ENCODE assay signal across 18 mouse cellular contexts in genomic region chr14:11257161-11257705, GRCm38 (mm10).
DNase-seq lines count a peak whose midpoint lies in the region; ATAC-seq lines count a peak whose summit lies in the region.
"Had no signal": no experiment of that assay in that cellular context is flagged by ENCODE, and none has a peak within 500 bp of the region (broad histone marks: within the 10 kb centered on the region; RNA-seq: fewer than 3 reads in every experiment).

No protein-coding gene starts in this region.

- no peaks in the 10 kb centered on the region for H3K27me3 ChIP-seq in forebrain, embryonic 14.5 days (replicated peaks; ENCODE audit: control insufficient read depth, insufficient read depth, low read length)
- H3K27me3 ChIP-seq in forebrain, embryonic 13.5 days = no peaks in the 10 kb centered on the region
- H3K27me3 ChIP-seq: embryonic facial prominence, embryonic 15.5 days; heart, embryonic 13.5 days; hindbrain, embryonic 15.5 days had no signal

- H3K4me1 ChIP-seq in forebrain, embryonic 14.5 days (ENCODE audit: control insufficient read depth, insufficient read depth, low read length) = no peaks in the 10 kb centered on the region
- H3K4me1 ChIP-seq in forebrain, embryonic 13.5 days = no peaks in the 10 kb centered on the region
- H3K4me1 ChIP-seq: embryonic facial prominence, embryonic 15.5 days; heart, embryonic 13.5 days; hindbrain, embryonic 15.5 days had no signal

- 78% methylated on average over 4 of the region's 4 CpGs for WGBS in forebrain, embryonic 14.5 days
- 89% methylated on average over 4 of the region's 4 CpGs for WGBS in forebrain, embryonic 13.5 days

- no peaks in the 10 kb centered on the region for H3K9me3 ChIP-seq in forebrain, embryonic 14.5 days (replicated peaks; ENCODE audit: control insufficient read depth, low read length)
- no peaks in the 10 kb centered on the region for H3K9me3 ChIP-seq in forebrain, embryonic 13.5 days (replicated peaks)
- H3K9me3 ChIP-seq: embryonic facial prominence, embryonic 15.5 days; heart, embryonic 13.5 days; hindbrain, embryonic 15.5 days had no signal

- H3K36me3 ChIP-seq in forebrain, embryonic 14.5 days (ENCODE audit: control insufficient read depth, insufficient read depth, low read length) = no peaks in the 10 kb centered on the region
- no peaks in the 10 kb centered on the region for H3K36me3 ChIP-seq in forebrain, embryonic 13.5 days (ENCODE audit: poor library complexity, severe bottlenecking)
- H3K36me3 ChIP-seq: embryonic facial prominence, embryonic 15.5 days; heart, embryonic 13.5 days; hindbrain, embryonic 15.5 days had no signal

- no peak overlapping the region for H3K4me2 ChIP-seq in forebrain, embryonic 14.5 days (ENCODE audit: low read length)
- no peak overlapping the region for H3K4me2 ChIP-seq in forebrain, embryonic 13.5 days
- H3K4me2 ChIP-seq: embryonic facial prominence, embryonic 15.5 days; heart, embryonic 13.5 days; hindbrain, embryonic 15.5 days had no signal

- no peak overlapping the region for H3K9ac ChIP-seq in forebrain, embryonic 14.5 days (ENCODE audit: low read length)
- no peak overlapping the region for H3K9ac ChIP-seq in forebrain, embryonic 13.5 days
- H3K9ac ChIP-seq: embryonic facial prominence, embryonic 15.5 days; heart, embryonic 13.5 days; hindbrain, embryonic 15.5 days had no signal

- DNase-seq in forebrain, embryonic 14.5 days (ENCODE audit: low spot score) = peak; percentile 21
- DNase-seq in frontal cortex, postnatal 25 days (ENCODE audit: low spot score in 2 of 2) = no peak
- peak; percentile 22 to 45 for DNase-seq in right cerebral cortex, postnatal 10 days (ENCODE audit: low spot score in 2 of 2)
- DNase-seq in right cerebral cortex, postnatal 25 days = no peak
- no peak for DNase-seq in heart, adult 9 months (ENCODE audit: low spot score in 2 of 2)
- DNase-seq in liver = no peak
- DNase-seq: adrenal gland, postnatal 10 days; embryo, embryonic 11 days; gastrocnemius, adult 2 months; gastrocnemius, postnatal 25 days; heart, postnatal 36 days had no signal

- no peak overlapping the region for H3K4me3 ChIP-seq in forebrain, embryonic 14.5 days (ENCODE audit: low read depth, low read length)
- H3K4me3 ChIP-seq in forebrain, embryonic 13.5 days = no peak overlapping the region
- H3K4me3 ChIP-seq: embryonic facial prominence, embryonic 15.5 days; erythroblast, embryonic 14.5 days; gastrocnemius, adult 2 months; heart, embryonic 13.5 days; hindbrain, embryonic 15.5 days had no signal

- no peak overlapping the region for H3K27ac ChIP-seq in forebrain, embryonic 14.5 days (ENCODE audit: low read depth, low read length)
- H3K27ac ChIP-seq in forebrain, embryonic 13.5 days = no peak overlapping the region
- H3K27ac ChIP-seq: embryonic facial prominence, embryonic 15.5 days; gastrocnemius, adult 2 months; heart, embryonic 13.5 days; hindbrain, embryonic 15.5 days had no signal

- ATAC-seq in forebrain, embryonic 14.5 days = peak; percentile 34; the same call in 1 of the 2 replicates
- ATAC-seq in forebrain, embryonic 13.5 days = no peak; the same call in 1 of the 2 replicates
- 0 out of 2 replicates have a peak, but pooled peaks have one; percentile 31 for ATAC-seq in frontal cortex, adult (ENCODE audit: low TSS enrichment)
- ATAC-seq: intestine, postnatal 0 days had no signal

Comparison
In these comparisons a context has a peak if more than half of its experiments do, and no peak if none do; other contexts are left out.
1. DNase-seq: peak in forebrain, embryonic 14.5 days (single experiment) and right cerebral cortex, postnatal 10 days (2 of 2); none in frontal cortex, postnatal 25 days (0 of 2), right cerebral cortex, postnatal 25 days (single experiment), heart, adult 9 months (0 of 2) and liver (single experiment).